Mouse (Mus musculus) liver, embryonic 18 days (tissue): ENCODE results near the gene Il15. TPM values are rescaled to one million over a fixed set of nuclear protein-coding genes. Genes with fewer than 3 reads are reported as not detected.

ENCODE experiments used
- polyA plus RNA-seq: library from polyadenylated mRNA; depleted of rRNA; stranded (reverse); fragments of >200 nt; gene quantifications from 2 replicates; pipeline ENCODE4 v1.2.3, GENCODE M21; 2012; rRNA removed

The Il15 gene
- 6.8 and 7.5 TPM in 2 replicates for polyA plus RNA-seq

GRCm38 (mm10) chr8:82402686-82403330 is at the start of gene Il15:
TSS of gene Il15 (minus strand) at chr8:82403222.

